ENCODE assay signal across 16 mouse cellular contexts in genomic region chr15:86520201-86520600, GRCm38 (mm10).
"Had no signal": no experiment of that assay in that cellular context is flagged by ENCODE, and none has a peak within 500 bp of the region (broad histone marks: within the 10 kb centered on the region; RNA-seq: fewer than 3 reads in every experiment).

No protein-coding gene starts in this region.

- H3K4me1 ChIP-seq: lung, embryonic 15.5 days; megakaryocyte, embryonic 14.5 days; neural tube, embryonic 12.5 days had no signal

- H3K36me3 ChIP-seq: lung, embryonic 15.5 days; neural tube, embryonic 12.5 days; neural tube, embryonic 15.5 days had no signal

- H3K4me3 ChIP-seq: lung, embryonic 15.5 days; megakaryocyte, embryonic 14.5 days; neural tube, embryonic 12.5 days; neural tube, embryonic 15.5 days had no signal

- H3K27ac ChIP-seq: liver, embryonic 14.5 days; lung, embryonic 15.5 days; neural tube, embryonic 12.5 days; neural tube, embryonic 15.5 days had no signal

- H3K27me3 ChIP-seq: lung, embryonic 15.5 days; megakaryocyte, embryonic 14.5 days; neural tube, embryonic 12.5 days; neural tube, embryonic 15.5 days had no signal

- DNase-seq: kidney, adult 18-20 months; kidney, adult 9 months; kidney, postnatal 14 days; kidney, postnatal 4 days; lung, adult 18-20 months; lung, postnatal 10 days; lung, postnatal 36 days; midbrain, embryonic 14.5 days; thymus, adult 18-20 months; thymus, postnatal 36 days had no signal

- H3K4me2 ChIP-seq: lung, embryonic 15.5 days; midbrain, embryonic 11.5 days; neural tube, embryonic 12.5 days; neural tube, embryonic 15.5 days had no signal

- H3K9me3 ChIP-seq: lung, embryonic 15.5 days; neural tube, embryonic 12.5 days; neural tube, embryonic 15.5 days had no signal

- H3K9ac ChIP-seq: liver, embryonic 14.5 days; lung, embryonic 15.5 days; neural tube, embryonic 12.5 days; neural tube, embryonic 15.5 days had no signal
